Mouse (Mus musculus) adrenal gland, adult 18-20 months (tissue): ENCODE data around the gene Camta1. TPM values are rescaled to one million over a fixed set of nuclear protein-coding genes. Genes with fewer than 3 reads are reported as not detected.
A peak's percentile ranks its signal among the peaks of the same experiment; 100 is the strongest.
"Not testable (repeated sequence)": the region's sequence is repeated elsewhere in the genome, so short reads cannot be mapped to it uniquely, and the experiment has no call there.

ENCODE experiments used
- DNase-seq, 2 experiments: peaks; one replicate each; pipeline ENCODE4 v3.0.0; 2021 to 2022; ENCODE audit warnings: low spot score in 2 of 2
- total RNA-seq, 2 experiments: library from RNA; stranded (reverse); gene quantifications; 1 replicate in 1 of 2; 2 replicates in 1 of 2; pipeline ENCODE4 v1.2.3; 2021

Gene Camta1
- total RNA-seq, 2 experiments from 2014 or later: 37.2 to 38.2 TPM

GRCm38 (mm10) chr4:150915181-150915906 lies 946.3 kb downstream of the Camta1 start:
- no peak for DNase-seq

- peak; percentile 91 to 93 for DNase-seq
Measured at GRCm38 (mm10) chr4:150914290-150914733, 947.4 kb downstream of the Camta1 start, which contains the start of the genes Park7 and Tnfrsf9. Park7 (minus strand) TSS chr4:150914437. Tnfrsf9 (plus strand) TSS chr4:150914562.

GRCm38 (mm10) chr4:150913743-150914142 lies 947.9 kb downstream of the Camta1 start:
- DNase-seq: no peak

GRCm38 (mm10) chr4:150910164-150910951 lies 951.3 kb downstream of the Camta1 start:
- DNase-seq: no peak

GRCm38 (mm10) chr4:150909451-150910156 lies 952.1 kb downstream of the Camta1 start:
- peak; percentile 99 to 100 for DNase-seq

- DNase-seq: not testable (repeated sequence)
Measured at GRCm38 (mm10) chr4:150908512-150908911, 953.2 kb downstream of the Camta1 start.

- DNase-seq: no peak
Measured at GRCm38 (mm10) chr4:150907099-150907498, 954.6 kb downstream of the Camta1 start.

GRCm38 (mm10) chr4:150903091-150903742 lies 958.5 kb downstream of the Camta1 start:
- no peak for DNase-seq

GRCm38 (mm10) chr4:150902062-150902461 lies 959.6 kb downstream of the Camta1 start:
- DNase-seq: no peak

GRCm38 (mm10) chr4:150901651-150902050 lies 960.0 kb downstream of the Camta1 start:
- DNase-seq: peak; percentile 84 to 85

- no peak for DNase-seq
Measured at GRCm38 (mm10) chr4:150900486-150900885, 961.2 kb downstream of the Camta1 start.

- DNase-seq: peak; percentile 80 to 84
Measured at GRCm38 (mm10) chr4:150898716-150899365, 962.8 kb downstream of the Camta1 start.

GRCm38 (mm10) chr4:150896896-150897624 lies 964.6 kb downstream of the Camta1 start:
- no peak for DNase-seq

- DNase-seq: no peak
Measured at GRCm38 (mm10) chr4:150894718-150895501, 966.8 kb downstream of the Camta1 start.

- DNase-seq: no peak
Measured at GRCm38 (mm10) chr4:150891308-150891707, 970.4 kb downstream of the Camta1 start.

- DNase-seq: no peak
Measured at GRCm38 (mm10) chr4:150889955-150890315, 971.7 kb downstream of the Camta1 start.

- no peak for DNase-seq
Measured at GRCm38 (mm10) chr4:150889273-150889954, 972.3 kb downstream of the Camta1 start.

- no peak for DNase-seq
Measured at GRCm38 (mm10) chr4:150888492-150888891, 973.2 kb downstream of the Camta1 start.
